Comparison of ENCODE assay signal across 8 mouse cellular contexts in the genomic region with DNA sequence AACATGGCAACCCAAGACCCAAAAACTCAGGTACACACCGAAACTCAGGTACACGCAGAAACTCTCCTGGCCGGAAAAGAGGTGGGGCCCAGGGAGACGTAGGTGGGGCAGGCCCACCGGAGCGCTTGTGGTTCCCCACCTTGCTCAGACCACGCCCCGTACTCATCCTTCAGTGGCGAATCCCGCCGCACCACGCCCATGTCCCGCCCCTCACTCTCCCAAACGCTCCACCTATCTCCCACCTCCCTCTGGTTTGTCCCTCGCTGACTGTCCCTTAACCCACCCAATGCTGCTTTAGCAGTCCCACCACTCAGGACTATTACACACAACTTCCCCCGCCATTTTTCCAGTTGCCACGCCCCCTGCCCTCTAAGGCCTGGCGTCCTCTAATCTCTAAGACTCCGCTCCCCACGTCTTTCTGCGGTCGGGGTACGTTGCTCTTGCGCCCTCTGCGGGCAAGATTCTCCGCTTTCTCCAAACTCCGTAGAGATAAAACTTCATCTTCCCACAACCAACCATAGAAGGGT. TPM values are rescaled to one million over a fixed set of nuclear protein-coding genes. Genes with fewer than 3 reads are reported as not detected.
A peak's percentile ranks its signal among the peaks of the same experiment; 100 is the strongest.
DNase-seq lines count a peak whose midpoint lies in the region; ATAC-seq and TF ChIP-seq lines count a peak whose summit lies in the region.

No protein-coding gene starts in this region.

- peak overlapping the region; percentile 56 for H3K4me3 ChIP-seq in embryonic fibroblast, embryonic 13.5 days (ENCODE audit: insufficient read depth, low read length)
- peak overlapping the region; percentile 84 for H3K4me3 ChIP-seq in heart, embryonic 13.5 days
- H3K4me3 ChIP-seq in kidney, postnatal 0 days (replicated peaks; ENCODE audit: low read depth, low read length): peak overlapping the region; percentile 75
- peak overlapping the region; percentile 58 for H3K4me3 ChIP-seq in liver, embryonic 16.5 days (ENCODE audit: low read depth, low read length)
- peak overlapping the region; percentile 60 for H3K4me3 ChIP-seq in neural tube, embryonic 12.5 days
- H3K4me3 ChIP-seq in stomach, postnatal 0 days (ENCODE audit: low read depth, low read length): peak overlapping the region; percentile 70

- peak; percentile 67 for ATAC-seq in heart, embryonic 13.5 days (ENCODE audit: extremely low read depth, insufficient number of reproducible peaks, low FRiP score, low TSS enrichment)
- ATAC-seq in kidney, postnatal 0 days (replicated peaks; ENCODE audit: low FRiP score, low read depth): peak; percentile 88
- ATAC-seq in liver, embryonic 16.5 days (ENCODE audit: low read depth): peak; percentile 80
- ATAC-seq in neural tube, embryonic 12.5 days (ENCODE audit: low FRiP score, low read depth): peak; percentile 81
- ATAC-seq in stomach, postnatal 0 days (ENCODE audit: low FRiP score, low TSS enrichment): peak; percentile 79

- peak overlapping the region; percentile 84 for H3K27ac ChIP-seq in embryonic fibroblast, embryonic 13.5 days (ENCODE audit: insufficient read depth, low read length)
- peak overlapping the region; percentile 98 for H3K27ac ChIP-seq in heart, embryonic 13.5 days (replicated peaks)
- peak overlapping the region; percentile 97 for H3K27ac ChIP-seq in kidney, postnatal 0 days
- no peak overlapping the region for H3K27ac ChIP-seq in liver, embryonic 16.5 days (ENCODE audit: low read length)
- H3K27ac ChIP-seq in neural tube, embryonic 12.5 days: peak overlapping the region; percentile 27; the same call in 1 of the 2 replicates
- H3K27ac ChIP-seq in stomach, postnatal 0 days (replicated peaks): peak overlapping the region; percentile 97

- peaks cover 6% of the 10 kb centered on the region; the same call in 1 of the 2 replicates for H3K27me3 ChIP-seq in heart, embryonic 13.5 days (replicated peaks)
- no peaks in the 10 kb centered on the region for H3K27me3 ChIP-seq in kidney, postnatal 0 days (ENCODE audit: insufficient read depth, low read length)
- H3K27me3 ChIP-seq in liver, embryonic 16.5 days (ENCODE audit: control insufficient read depth, insufficient read depth, low read depth, low read length): peaks cover 44% of the 10 kb centered on the region
- H3K27me3 ChIP-seq in neural tube, embryonic 12.5 days (replicated peaks): peaks cover 20% of the 10 kb centered on the region
- no peaks in the 10 kb centered on the region for H3K27me3 ChIP-seq in stomach, postnatal 0 days (ENCODE audit: control insufficient read depth, insufficient read depth, low read length)

- peak overlapping the region; percentile 97 for H3K9ac ChIP-seq in heart, embryonic 13.5 days
- H3K9ac ChIP-seq in kidney, postnatal 0 days (ENCODE audit: low read depth, low read length): peak overlapping the region; percentile 90
- 0 out of 2 replicates have a peak overlapping the region, but pooled peaks have one; percentile 32 for H3K9ac ChIP-seq in liver, embryonic 16.5 days (ENCODE audit: low read depth, low read length)
- H3K9ac ChIP-seq in neural tube, embryonic 12.5 days: peak overlapping the region; percentile 77
- peak overlapping the region; percentile 90 for H3K9ac ChIP-seq in stomach, postnatal 0 days (ENCODE audit: low read length)

- DNase-seq in left cerebral cortex, adult 18-20 months (ENCODE audit: low spot score in 2 of 2): peak; percentile 66 to 75
- DNase-seq in left cerebral cortex, adult 11 months (ENCODE audit: low spot score): no peak
- DNase-seq in kidney, postnatal 0 days (ENCODE audit: low spot score): peak; percentile 97
- DNase-seq in stomach, postnatal 0 days (ENCODE audit: low spot score): peak; percentile 84

- peak; percentile 54 for TF ChIP-seq POLR2A in embryonic fibroblast, embryonic 13.5 days (IDR thresholded peaks at IDR 0.05; ENCODE audit: low read depth, low read length)

- under 1% methylated on average over 27 of the region's 27 CpGs for WGBS in heart, embryonic 13.5 days
- under 1% methylated on average over 27 of the region's 27 CpGs for WGBS in kidney, postnatal 0 days
- under 1% methylated on average over 27 of the region's 27 CpGs for WGBS in liver, embryonic 16.5 days (ENCODE audit: insufficient replicate concordance)
- 1% methylated on average over 27 of the region's 27 CpGs for WGBS in neural tube, embryonic 12.5 days
- WGBS in stomach, postnatal 0 days: under 1% methylated on average over 26 of the region's 27 CpGs

- peaks cover 5% of the 10 kb centered on the region; the same call in 1 of the 2 replicates for H3K36me3 ChIP-seq in heart, embryonic 13.5 days
- peaks cover 3% of the 10 kb centered on the region; the same call in 1 of the 2 replicates for H3K36me3 ChIP-seq in kidney, postnatal 0 days (ENCODE audit: insufficient read depth, low read length)
- no peaks in the 10 kb centered on the region for H3K36me3 ChIP-seq in liver, embryonic 16.5 days (ENCODE audit: control insufficient read depth, insufficient read depth)
- H3K36me3 ChIP-seq in neural tube, embryonic 12.5 days: no peaks in the 10 kb centered on the region
- H3K36me3 ChIP-seq in stomach, postnatal 0 days (ENCODE audit: control insufficient read depth, insufficient read depth, low read length): no peaks in the 10 kb centered on the region; the same call in 1 of the 2 replicates

- H3K9me3 ChIP-seq in heart, embryonic 13.5 days: no peaks in the 10 kb centered on the region
- no peaks in the 10 kb centered on the region for H3K9me3 ChIP-seq in kidney, postnatal 0 days (replicated peaks; ENCODE audit: low read length)
- H3K9me3 ChIP-seq in liver, embryonic 16.5 days (replicated peaks; ENCODE audit: control insufficient read depth, low read length): no peaks in the 10 kb centered on the region
- no peaks in the 10 kb centered on the region for H3K9me3 ChIP-seq in neural tube, embryonic 12.5 days
- H3K9me3 ChIP-seq in stomach, postnatal 0 days (ENCODE audit: control insufficient read depth, low read length): no peaks in the 10 kb centered on the region

- TF ChIP-seq EP300 in stomach, postnatal 0 days (optimal IDR thresholded peaks at IDR 0.05): no peak

- peak overlapping the region; percentile 83 for H3K4me2 ChIP-seq in heart, embryonic 13.5 days
- H3K4me2 ChIP-seq in kidney, postnatal 0 days (ENCODE audit: low read length): peak overlapping the region; percentile 87
- H3K4me2 ChIP-seq in liver, embryonic 16.5 days (ENCODE audit: low read depth, low read length): peak overlapping the region; percentile 69
- peak overlapping the region; percentile 87 for H3K4me2 ChIP-seq in neural tube, embryonic 12.5 days (replicated peaks)
- peak overlapping the region; percentile 83 for H3K4me2 ChIP-seq in stomach, postnatal 0 days (replicated peaks; ENCODE audit: low read depth)

- peak; percentile 68 for TF ChIP-seq CTCF in embryonic fibroblast, embryonic 13.5 days (IDR thresholded peaks at IDR 0.05; ENCODE audit: borderline replicate concordance, insufficient read depth, low read length)
- peak; percentile 88 for TF ChIP-seq CTCF in kidney, postnatal 0 days (IDR thresholded peaks at IDR 0.05; ENCODE audit: low read depth)
- peak; percentile 91 for TF ChIP-seq CTCF in stomach, postnatal 0 days (IDR thresholded peaks at IDR 0.05; ENCODE audit: low read depth)

- H3K4me1 ChIP-seq in embryonic fibroblast, embryonic 13.5 days (ENCODE audit: control insufficient read depth, insufficient read depth, low read length): no peaks in the 10 kb centered on the region
- H3K4me1 ChIP-seq in heart, embryonic 13.5 days: peaks cover 35% of the 10 kb centered on the region
- peaks cover 32% of the 10 kb centered on the region for H3K4me1 ChIP-seq in kidney, postnatal 0 days (replicated peaks; ENCODE audit: insufficient read depth, low read length)
- peaks cover 6% of the 10 kb centered on the region; the same call in 1 of the 2 replicates for H3K4me1 ChIP-seq in liver, embryonic 16.5 days (ENCODE audit: control insufficient read depth, low read depth, low read length)
- H3K4me1 ChIP-seq in neural tube, embryonic 12.5 days: peaks cover 45% of the 10 kb centered on the region
- H3K4me1 ChIP-seq in stomach, postnatal 0 days (replicated peaks; ENCODE audit: control insufficient read depth, insufficient read depth): peaks cover 3% of the 10 kb centered on the region; the same call in 1 of the 2 replicates

RNA-seq across cellular contexts. Expression of a gene that starts 0.6 kb away (rescaled TPM):
- total RNA-seq in left cerebral cortex, adult 18-20 months (2021): 100 to 1,000 TPM; 136 to 141 TPM
- polyA plus RNA-seq in embryonic fibroblast, embryonic 13.5 days (2011; ENCODE audit: insufficient read length, low read depth, missing spikeins): 43.1 and 54.8 TPM in 2 replicates
- polyA plus RNA-seq in heart, embryonic 13.5 days (2015; fragmentation: Nextera tagmentation; extraction: Ambion mirVana): 5.2 and 5.7 TPM in 2 replicates
- polyA plus RNA-seq in kidney, postnatal 0 days (2015; fragmentation: Nextera tagmentation; extraction: Ambion mirVana): 7.8 and 8.1 TPM in 2 replicates
- 0.57 and 0.87 TPM in 2 replicates for polyA plus RNA-seq in liver, embryonic 16.5 days (2015; fragmentation: Nextera tagmentation; extraction: Ambion mirVana)
- polyA plus RNA-seq in neural tube, embryonic 12.5 days (2016; fragmentation: Nextera tagmentation; extraction: Ambion mirVana): 7.1 and 7.9 TPM in 2 replicates
- polyA plus RNA-seq in stomach, postnatal 0 days (2015; fragmentation: Nextera tagmentation; extraction: Ambion mirVana): 2.2 and 2.7 TPM in 2 replicates

RNA-seq across cellular contexts. Expression of a gene that starts 41.9 kb away (rescaled TPM):
- total RNA-seq in left cerebral cortex, adult 18-20 months (2021): 1 to 10 TPM; 2.6 to 3.0 TPM
- 1.4 and 1.6 TPM in 2 replicates for polyA plus RNA-seq in embryonic fibroblast, embryonic 13.5 days (2011; ENCODE audit: insufficient read length, low read depth, missing spikeins)
- 4.3 and 4.6 TPM in 2 replicates for polyA plus RNA-seq in heart, embryonic 13.5 days (2015; fragmentation: Nextera tagmentation; extraction: Ambion mirVana)
- 4.8 and 5.0 TPM in 2 replicates for polyA plus RNA-seq in kidney, postnatal 0 days (2015; fragmentation: Nextera tagmentation; extraction: Ambion mirVana)
- polyA plus RNA-seq in liver, embryonic 16.5 days (2015; fragmentation: Nextera tagmentation; extraction: Ambion mirVana): 4.9 and 6.3 TPM in 2 replicates
- 2.9 and 3.3 TPM in 2 replicates for polyA plus RNA-seq in neural tube, embryonic 12.5 days (2016; fragmentation: Nextera tagmentation; extraction: Ambion mirVana)
- 6.1 and 6.4 TPM in 2 replicates for polyA plus RNA-seq in stomach, postnatal 0 days (2015; fragmentation: Nextera tagmentation; extraction: Ambion mirVana)

Comparison
In these comparisons a context has a peak if more than half of its experiments do, and no peak if none do; other contexts are left out.
1. H3K9ac ChIP-seq: peak in every context shown above with its lines; median percentile 97 in heart, embryonic 13.5 days; 90 in kidney, postnatal 0 days; 90 in stomach, postnatal 0 days; 77 in neural tube, embryonic 12.5 days; 32 in liver, embryonic 16.5 days.